Comparison of ENCODE assay signal across 22 mouse cellular contexts in the genomic region with DNA sequence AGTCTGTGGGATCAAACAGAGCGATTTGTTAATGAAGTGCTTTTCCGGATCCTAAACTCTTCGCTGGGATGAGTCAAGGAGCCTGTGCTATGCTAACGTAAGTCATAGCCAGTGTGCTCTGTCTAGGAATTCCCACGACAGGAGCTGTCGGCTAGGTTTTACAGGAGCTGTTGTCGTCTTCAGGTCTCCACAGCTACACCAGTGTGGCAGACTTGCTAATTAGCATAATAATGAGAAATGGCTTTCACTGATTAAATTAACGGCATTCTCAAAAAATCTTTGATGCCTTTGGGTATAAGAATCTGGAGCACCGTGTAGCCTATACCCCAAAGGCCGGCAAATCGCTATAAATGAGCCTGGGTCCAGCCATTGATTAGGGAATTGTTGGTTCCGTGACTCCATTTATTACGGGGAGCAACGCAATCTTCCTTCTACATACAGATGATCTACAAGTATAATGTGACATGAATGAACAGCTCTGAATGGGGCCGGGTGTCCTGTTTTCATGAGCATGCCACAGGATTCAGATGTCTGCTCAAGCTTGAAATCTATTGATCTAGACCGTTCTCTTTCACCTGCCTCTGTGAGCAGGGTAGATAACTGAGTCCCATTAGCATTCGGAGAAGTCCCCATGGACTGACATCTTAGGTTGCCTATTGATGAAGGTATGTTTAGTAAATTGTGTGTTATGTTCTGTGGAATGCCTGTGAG. TPM values are rescaled to one million over a fixed set of nuclear protein-coding genes. Genes with fewer than 3 reads are reported as not detected.
A peak's percentile ranks its signal among the peaks of the same experiment; 100 is the strongest.
DNase-seq lines count a peak whose midpoint lies in the region; ATAC-seq and TF ChIP-seq lines count a peak whose summit lies in the region.
"Had no signal": no experiment of that assay in that cellular context is flagged by ENCODE, and none has a peak within 500 bp of the region (broad histone marks: within the 10 kb centered on the region; RNA-seq: fewer than 3 reads in every experiment).

No protein-coding gene starts in this region.

- no peak for TF ChIP-seq CTCF in hindbrain, postnatal 0 days (IDR thresholded peaks at IDR 0.05; ENCODE audit: low read depth)

- no peak for DNase-seq in hindbrain, embryonic 10.5 days (ENCODE audit: low spot score)
- DNase-seq in hindbrain, postnatal 0 days (ENCODE audit: low spot score), result peak; percentile 25
- DNase-seq in cerebellum, postnatal 10 days, result no peak
- no peak for DNase-seq in kidney, adult 11 months
- DNase-seq: adrenal gland, adult 8-10 months; cerebellum, postnatal 25 days; heart, postnatal 36 days; lung, adult 2 months; retina, postnatal 1 day; thymus, adult 2 months had no signal

- no peaks in the 10 kb centered on the region for H3K9me3 ChIP-seq in forebrain, embryonic 13.5 days (replicated peaks)
- H3K9me3 ChIP-seq in hindbrain, embryonic 10.5 days, result no peaks in the 10 kb centered on the region
- H3K9me3 ChIP-seq in hindbrain, postnatal 0 days (ENCODE audit: low read length), result no peaks in the 10 kb centered on the region
- no peaks in the 10 kb centered on the region for H3K9me3 ChIP-seq in heart, embryonic 11.5 days (replicated peaks; ENCODE audit: control insufficient read depth, low read length)
- H3K9me3 ChIP-seq: embryonic facial prominence, embryonic 15.5 days; heart, embryonic 13.5 days had no signal

- peaks cover 20% of the 10 kb centered on the region for H3K4me1 ChIP-seq in forebrain, embryonic 13.5 days
- peaks cover 18% of the 10 kb centered on the region for H3K4me1 ChIP-seq in hindbrain, embryonic 10.5 days (replicated peaks)
- no peaks in the 10 kb centered on the region; the same call in 1 of the 2 replicates for H3K4me1 ChIP-seq in hindbrain, postnatal 0 days (ENCODE audit: insufficient read depth, low read length)
- no peaks in the 10 kb centered on the region for H3K4me1 ChIP-seq in heart, embryonic 11.5 days (ENCODE audit: control insufficient read depth, insufficient read depth, low read length)
- H3K4me1 ChIP-seq: embryonic facial prominence, embryonic 15.5 days; heart, embryonic 13.5 days had no signal

- no peaks in the 10 kb centered on the region for H3K27me3 ChIP-seq in forebrain, embryonic 13.5 days
- H3K27me3 ChIP-seq in hindbrain, embryonic 10.5 days (ENCODE audit: insufficient read depth, poor library complexity, severe bottlenecking), result no peaks in the 10 kb centered on the region; the same call in 1 of the 2 replicates
- no peaks in the 10 kb centered on the region for H3K27me3 ChIP-seq in hindbrain, postnatal 0 days (ENCODE audit: insufficient read depth, low read length)
- H3K27me3 ChIP-seq in heart, embryonic 11.5 days (ENCODE audit: control insufficient read depth, insufficient read depth, low read length), result no peaks in the 10 kb centered on the region
- H3K27me3 ChIP-seq: embryonic facial prominence, embryonic 15.5 days; heart, embryonic 13.5 days had no signal

- H3K4me3 ChIP-seq in forebrain, embryonic 13.5 days, result no peak overlapping the region
- H3K4me3 ChIP-seq in hindbrain, embryonic 10.5 days, result peak overlapping the region; percentile 12; the same call in 1 of the 2 replicates
- no peak overlapping the region for H3K4me3 ChIP-seq in hindbrain, postnatal 0 days (ENCODE audit: low read length)
- no peak overlapping the region for H3K4me3 ChIP-seq in heart, embryonic 11.5 days (ENCODE audit: low read depth, low read length)
- H3K4me3 ChIP-seq: embryonic facial prominence, embryonic 15.5 days; heart, embryonic 13.5 days had no signal

- 29% methylated on average over 17 of the region's 17 CpGs for WGBS in forebrain, embryonic 13.5 days
- 61% methylated on average over 17 of the region's 17 CpGs for WGBS in hindbrain, embryonic 10.5 days
- 40% methylated on average over 17 of the region's 17 CpGs for WGBS in hindbrain, postnatal 0 days
- WGBS in heart, embryonic 11.5 days (ENCODE audit: insufficient replicate concordance), result 86% methylated on average over 17 of the region's 17 CpGs

- peak overlapping the region; percentile 45 for H3K4me2 ChIP-seq in forebrain, embryonic 13.5 days
- no peak overlapping the region for H3K4me2 ChIP-seq in hindbrain, postnatal 0 days (ENCODE audit: low read depth, low read length)
- H3K4me2 ChIP-seq in heart, embryonic 11.5 days, result no peak overlapping the region
- H3K4me2 ChIP-seq: embryonic facial prominence, embryonic 15.5 days; heart, embryonic 13.5 days; liver, embryonic 11.5 days had no signal

- peak; percentile 83 for ATAC-seq in forebrain, embryonic 13.5 days
- ATAC-seq in hindbrain, postnatal 0 days, result peak; percentile 84
- no peak for ATAC-seq in heart, embryonic 11.5 days (replicated peaks; ENCODE audit: insufficient number of reproducible peaks, low FRiP score, low TSS enrichment)
- ATAC-seq in cerebellum, adult (ENCODE audit: insufficient number of reproducible peaks, low FRiP score, low TSS enrichment), result no peak
- ATAC-seq: intestine, embryonic 16.5 days had no signal

- H3K9ac ChIP-seq in forebrain, embryonic 13.5 days, result no peak overlapping the region
- H3K9ac ChIP-seq in hindbrain, postnatal 0 days (replicated peaks; ENCODE audit: low read length), result no peak overlapping the region
- H3K9ac ChIP-seq in heart, embryonic 11.5 days (ENCODE audit: low read depth, low read length), result no peak overlapping the region
- H3K9ac ChIP-seq: embryonic facial prominence, embryonic 15.5 days; heart, embryonic 13.5 days had no signal

- H3K27ac ChIP-seq in forebrain, embryonic 13.5 days, result no peak overlapping the region
- peak overlapping the region; percentile 64 for H3K27ac ChIP-seq in hindbrain, embryonic 10.5 days
- no peak overlapping the region for H3K27ac ChIP-seq in hindbrain, postnatal 0 days
- H3K27ac ChIP-seq in heart, embryonic 11.5 days (ENCODE audit: low read depth, low read length), result no peak overlapping the region
- H3K27ac ChIP-seq: embryonic facial prominence, embryonic 15.5 days; heart, embryonic 13.5 days had no signal

- H3K36me3 ChIP-seq in forebrain, embryonic 13.5 days (ENCODE audit: poor library complexity, severe bottlenecking), result peaks cover under 1% of the 10 kb centered on the region; the same call in 1 of the 2 replicates
- no peaks in the 10 kb centered on the region for H3K36me3 ChIP-seq in hindbrain, embryonic 10.5 days
- H3K36me3 ChIP-seq in hindbrain, postnatal 0 days (ENCODE audit: insufficient read depth, low read length), result no peaks in the 10 kb centered on the region
- no peaks in the 10 kb centered on the region for H3K36me3 ChIP-seq in heart, embryonic 11.5 days (ENCODE audit: control insufficient read depth, insufficient read depth, low read length)
- H3K36me3 ChIP-seq: embryonic facial prominence, embryonic 15.5 days; heart, embryonic 13.5 days had no signal

RNA-seq across cellular contexts. Expression of a gene that starts 45.8 kb away (rescaled TPM):
- polyA plus RNA-seq in forebrain, embryonic 13.5 days (2015; fragmentation: Nextera tagmentation; extraction: Ambion mirVana), result not detected in 2 replicates
- 0.20 TPM in 2 replicates for polyA plus RNA-seq in hindbrain, embryonic 10.5 days (2016; fragmentation: Nextera tagmentation; extraction: Ambion mirVana)
- total RNA-seq in hindbrain, postnatal 0 days (2014; rRNA removed), result 0.31 and 2.2 TPM in 2 replicates
- 0.23 TPM in 1 of 2 replicates, not detected in the other for polyA plus RNA-seq in hindbrain, postnatal 0 days (2015; fragmentation: Nextera tagmentation; extraction: Ambion mirVana)
- 0.46 and 0.53 TPM in 2 replicates for polyA plus RNA-seq in heart, embryonic 11.5 days (2014; fragmentation: Nextera tagmentation; extraction: Ambion mirVana)
- total RNA-seq: granulocyte monocyte progenitor cell, adult 5-6 weeks; layer of hippocampus, postnatal 14 days had no signal
- polyA plus RNA-seq: embryonic facial prominence, embryonic 15.5 days; kidney, embryonic 16.5 days; large intestine, adult 2 months; limb, embryonic 11.5 days; liver, embryonic 11.5 days; thymus, adult 2 months had no signal

Comparison
In these comparisons a context has a peak if more than half of its experiments do, and no peak if none do; other contexts are left out.
1. ATAC-seq: peak in forebrain, embryonic 13.5 days (single experiment) and hindbrain, postnatal 0 days (single experiment); none in heart, embryonic 11.5 days (single experiment) and cerebellum, adult (single experiment).